Mouse (Mus musculus) forebrain, embryonic 11.5 days (tissue): Measurements from ENCODE around the gene 1700001J03Rik. TPM values are rescaled to one million over a fixed set of nuclear protein-coding genes. Genes with fewer than 3 reads are reported as not detected.
"Not testable (repeated sequence)": the region's sequence is repeated elsewhere in the genome, so short reads cannot be mapped to it uniquely, and the experiment has no call there.

Source experiments
- ATAC-seq: fragments of 200-750 bp; cut with Nextera tagmentation; replicated peaks from 2 replicates; pipeline ENCODE4 v1.8.0; 2017; ENCODE audit warnings: moderate TSS enrichment; ENCODE audit not compliant: low FRiP score
- DNase-seq: peaks from one replicate; pipeline ENCODE4 v3.0.0-alpha.2; 2017; ENCODE audit warnings: low spot score
- H3K27ac ChIP-seq: fragments of 300-500 bp; sonication (generic); 2 replicates; pipeline ENCODE4 v1.5.1; 2014; ENCODE audit warnings: low read depth, low read length
- H3K27me3 ChIP-seq: fragments of 300-500 bp; sonication (generic); 2 replicates; pipeline ENCODE4 v1.6.1; 2014; ENCODE audit warnings: mild to moderate bottlenecking, low read length, mixed read lengths; ENCODE audit not compliant: control insufficient read depth, insufficient read depth
- H3K36me3 ChIP-seq: fragments of 300-500 bp; sonication (generic); 2 replicates; pipeline ENCODE4 v1.6.1; 2014; ENCODE audit warnings: mild to moderate bottlenecking, low read length, moderate library complexity, mixed read lengths; ENCODE audit not compliant: control insufficient read depth, insufficient read depth
- H3K4me1 ChIP-seq: fragments of 300-500 bp; sonication (generic); replicated peaks from 2 replicates; pipeline ENCODE4 v1.6.1; 2014; ENCODE audit warnings: low read length, mixed read lengths; ENCODE audit not compliant: control insufficient read depth, insufficient read depth
- H3K4me2 ChIP-seq: fragments of 300-500 bp; sonication (generic); 2 replicates; pipeline ENCODE4 v1.6.1; 2014; ENCODE audit warnings: low read depth, mild to moderate bottlenecking, low read length, moderate library complexity, mixed read lengths; ENCODE audit not compliant: severe bottlenecking
- H3K4me3 ChIP-seq: fragments of 300-500 bp; sonication (generic); 2 replicates; pipeline ENCODE4 v1.5.1; 2014; ENCODE audit warnings: low read depth, low read length
- H3K9ac ChIP-seq: fragments of 300-500 bp; sonication (generic); 2 replicates; pipeline ENCODE4 v1.6.1; 2014; ENCODE audit warnings: low read length
- H3K9me3 ChIP-seq: fragments of 300-500 bp; sonication (generic); 2 replicates; pipeline ENCODE4 v1.6.1; 2016; ENCODE audit warnings: low read length, mixed read lengths; ENCODE audit not compliant: control insufficient read depth
- WGBS: fragments of 180-500 bp; shearing (Covaris S2); extraction: QIAGEN DNeasy Blood & Tissue Kit; methylation state at CpG from one replicate; pipeline ENCODE4 v1.1.7; 2014; 5-methylcytosine and 5-hydroxymethylcytosine counted together
- polyA plus RNA-seq: library from polyadenylated mRNA; unstranded; fragments of >200 nt; fragmentation: Nextera tagmentation; extraction: Ambion mirVana; gene quantifications from 2 replicates; pipeline ENCODE4 v1.2.1, GENCODE M21; 2014

Gene 1700001J03Rik
- 0.33 TPM in 1 of 2 replicates, not detected in the other for polyA plus RNA-seq

DNA sequence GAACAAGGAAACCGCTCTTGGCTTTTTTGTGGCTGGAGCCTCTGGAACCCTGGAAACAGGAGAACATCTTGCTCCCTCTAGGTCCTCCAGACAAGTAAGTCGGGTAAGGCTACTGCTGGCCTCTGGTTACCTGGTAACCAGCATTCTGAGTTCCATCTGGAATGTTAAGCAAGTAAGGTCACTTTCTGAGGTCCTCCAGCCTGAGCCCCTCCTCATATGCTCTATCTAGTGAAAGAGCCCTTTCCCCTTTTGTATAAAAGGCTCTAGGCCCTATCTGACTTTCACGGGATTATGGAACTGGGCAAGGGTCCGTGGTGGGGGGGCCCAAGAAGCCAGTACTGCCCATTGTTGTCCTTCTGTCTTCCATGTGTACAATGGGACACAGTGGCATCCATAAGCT lies at the start of gene 1700001J03Rik:
Gene 1700001J03Rik (minus strand): TSS at position 101 of the 400 bp plus-strand sequence.
- 81% methylated on average over 4 of the region's 4 CpGs for WGBS
- DNase-seq, H3K27me3 ChIP-seq: not testable (repeated sequence)

DNA sequence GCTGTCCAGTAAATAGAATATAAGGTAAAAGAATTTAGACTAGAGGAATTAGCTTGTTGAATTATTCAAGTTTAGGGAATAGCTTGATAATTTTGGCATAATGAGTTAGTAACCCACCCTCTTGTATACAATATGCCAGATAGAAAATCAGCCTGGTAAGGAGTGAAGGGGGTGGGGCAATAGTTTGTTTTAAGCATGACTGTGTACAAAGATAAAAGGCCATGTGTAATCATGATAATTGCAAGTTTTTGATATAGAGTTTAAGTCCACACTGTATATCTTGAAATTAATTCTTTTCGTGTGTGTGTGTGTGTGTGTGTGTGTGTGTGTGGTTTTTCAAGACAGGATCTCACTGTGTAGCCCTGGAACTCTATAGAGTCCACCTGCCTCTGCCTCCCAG lies 49.2 kb upstream of the 1700001J03Rik start:
- no peaks in the 10 kb centered on the region for H3K9me3 ChIP-seq

More for the DNA sequence above, at the start of gene 1700001J03Rik:
- H3K4me1 ChIP-seq, H3K9me3 ChIP-seq, H3K36me3 ChIP-seq, H3K27ac ChIP-seq, H3K4me2 ChIP-seq, ATAC-seq, H3K9ac ChIP-seq, H3K4me3 ChIP-seq: not testable (repeated sequence)

GRCm38 (mm10) chr5:146232816-146233215 lies 47.7 kb upstream of the 1700001J03Rik start:
- Histone ChIP-seq H3K4me2 (peak overlapping the region; percentile 48; the same call in 1 of the 2 replicates), H3K27me3 (no peaks in the 10 kb centered on the region), H3K4me3 (peak overlapping the region; percentile 83; the same call in 1 of the 2 replicates), H3K9me3 (no peaks in the 10 kb centered on the region), H3K4me1 (peaks cover 4% of the 10 kb centered on the region), H3K36me3 (no peaks in the 10 kb centered on the region), H3K9ac (no peak overlapping the region), H3K27ac (no peak overlapping the region)
- ATAC-seq (no peak), DNase-seq (no peak)
- 79% methylated on average over 11 of the region's 11 CpGs for WGBS

More for the DNA sequence above, 49.2 kb upstream of the 1700001J03Rik start:
- DNase-seq (no peak), ATAC-seq (no peak)
- H3K4me2 ChIP-seq = no peak overlapping the region
- no peaks in the 10 kb centered on the region for H3K36me3 ChIP-seq
- no peak overlapping the region for H3K9ac ChIP-seq
- H3K4me1 ChIP-seq = peaks cover 4% of the 10 kb centered on the region
- no peaks in the 10 kb centered on the region for H3K27me3 ChIP-seq
- whole genome bisulfite sequencing = 84% methylated on average over 1 of the region's 1 CpGs
- no peak overlapping the region for H3K27ac ChIP-seq
- no peak overlapping the region for H3K4me3 ChIP-seq

DNA sequence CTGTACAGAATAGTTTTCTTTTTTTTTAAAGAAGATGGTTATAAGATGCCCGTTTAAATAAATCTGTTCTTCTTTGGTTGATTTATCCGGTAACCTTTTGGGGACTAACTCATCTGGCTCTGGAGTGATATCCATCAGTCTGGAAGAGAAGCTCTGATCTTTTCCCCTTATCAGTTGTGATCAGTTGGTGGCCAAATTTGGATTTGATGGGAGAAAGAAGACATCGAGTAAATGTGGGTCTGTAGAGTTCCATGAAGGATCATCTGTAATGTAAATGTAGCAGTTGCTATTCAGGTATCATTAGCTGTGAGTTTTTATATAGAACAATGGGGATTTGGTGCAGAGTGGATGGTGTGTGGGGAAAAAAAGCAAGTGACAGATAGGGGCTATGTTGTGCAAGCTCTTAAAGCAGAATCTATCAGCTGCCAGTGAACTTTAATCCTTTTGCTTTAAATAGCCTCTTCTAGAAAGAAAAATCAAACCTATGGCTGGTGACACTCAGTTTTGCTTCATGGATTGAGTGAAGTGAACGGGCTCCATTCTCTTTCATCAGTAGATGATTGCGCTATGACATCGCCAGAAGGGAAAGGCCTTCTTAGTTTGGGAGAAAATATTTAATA lies 47.1 kb upstream of the 1700001J03Rik start:
- no peaks in the 10 kb centered on the region for H3K9me3 ChIP-seq
- peak overlapping the region; percentile 83 for H3K4me3 ChIP-seq
- peak overlapping the region; percentile 89 for H3K9ac ChIP-seq
- H3K4me1 ChIP-seq = peaks cover 4% of the 10 kb centered on the region
- no peak overlapping the region for H3K27ac ChIP-seq
- no peaks in the 10 kb centered on the region for H3K27me3 ChIP-seq
- DNase-seq (no peak), ATAC-seq (no peak)
- no peaks in the 10 kb centered on the region for H3K36me3 ChIP-seq
- H3K4me2 ChIP-seq = peak overlapping the region; percentile 48
- 41% methylated on average over 6 of the region's 6 CpGs for WGBS

DNA sequence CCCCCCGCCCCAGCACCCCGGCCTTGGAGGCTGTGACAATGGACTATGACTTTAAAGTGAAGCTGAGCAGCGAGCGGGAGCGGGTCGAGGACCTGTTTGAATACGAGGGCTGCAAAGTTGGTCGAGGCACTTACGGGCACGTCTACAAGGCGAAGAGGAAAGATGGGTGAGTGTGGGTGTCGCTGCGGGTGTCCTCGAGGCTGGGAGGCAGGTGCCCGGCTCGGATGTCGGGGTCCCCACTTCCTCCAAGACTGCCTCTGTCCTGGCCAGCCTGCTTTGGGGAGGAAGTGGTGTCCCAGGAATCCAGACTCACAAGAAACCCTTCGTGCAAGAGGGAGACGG lies 46.5 kb upstream of the 1700001J03Rik start:
- no peak; the same call in 1 of the 2 replicates for ATAC-seq
- Histone ChIP-seq H3K27ac (peak overlapping the region; percentile 96), H3K4me1 (peaks cover 4% of the 10 kb centered on the region), H3K9me3 (no peaks in the 10 kb centered on the region), H3K27me3 (no peaks in the 10 kb centered on the region), H3K4me2 (peak overlapping the region; percentile 48), H3K9ac (peak overlapping the region; percentile 89), H3K36me3 (no peaks in the 10 kb centered on the region), H3K4me3 (peak overlapping the region; percentile 83)
- WGBS = under 1% methylated on average over 19 of the region's 19 CpGs
- peak; percentile 64 for DNase-seq

GRCm38 (mm10) chr5:146230864-146231654 lies 46.0 kb upstream of the 1700001J03Rik start, which contains the start of gene Cdk8:
Gene Cdk8, plus strand, starts transcription at chr5:146231230.
- WGBS = under 1% methylated on average over 75 of the region's 102 CpGs
- peak; percentile 89 for ATAC-seq

DNA sequence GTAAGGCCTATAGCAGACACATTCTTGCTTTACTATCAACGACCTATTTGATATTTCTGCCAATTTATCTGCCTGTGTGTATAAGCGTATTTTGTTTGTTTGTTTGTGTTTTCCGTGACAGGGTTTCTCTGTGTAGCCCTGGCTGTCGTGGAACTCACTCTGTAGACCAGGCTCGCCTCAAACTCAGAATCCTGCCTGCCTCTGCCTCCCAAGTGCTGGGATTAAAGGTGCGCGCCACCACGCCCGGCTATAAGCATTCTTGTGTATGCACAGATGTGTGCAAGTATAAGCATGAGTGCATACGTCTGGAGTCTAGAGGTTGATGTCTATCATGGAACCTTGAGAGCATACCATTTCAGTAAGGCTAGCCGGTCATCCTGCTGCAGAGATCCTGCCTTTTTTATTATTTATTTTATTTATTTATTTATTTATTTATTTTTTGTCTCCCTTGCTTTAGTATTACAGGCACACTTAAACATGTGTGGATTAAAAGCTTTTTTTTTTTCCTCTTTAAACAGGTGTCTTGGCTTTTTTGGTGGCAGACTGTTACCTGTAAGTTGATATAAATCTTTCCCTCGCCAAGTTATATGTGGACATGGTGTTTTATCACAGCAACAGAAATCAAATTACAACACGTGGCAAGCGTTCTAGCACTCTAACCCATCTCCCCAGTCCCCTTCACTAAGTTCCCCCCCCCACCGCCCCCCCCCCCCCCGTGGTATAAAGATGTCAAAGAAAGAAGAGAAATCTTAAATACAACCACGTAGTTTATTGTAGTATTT lies 45.0 kb upstream of the 1700001J03Rik start:
- ATAC-seq = peak; percentile 4; the same call in 1 of the 2 replicates
- Histone ChIP-seq H3K27ac (peak overlapping the region; percentile 96; the same call in 1 of the 2 replicates), H3K36me3 (no peaks in the 10 kb centered on the region), H3K27me3 (no peaks in the 10 kb centered on the region), H3K9ac (peak overlapping the region; percentile 89), H3K9me3 (no peaks in the 10 kb centered on the region), H3K4me2 (peak overlapping the region; percentile 48), H3K4me1 (peaks cover 4% of the 10 kb centered on the region), H3K4me3 (peak overlapping the region; percentile 83)
- no peak for DNase-seq
- WGBS = 57% methylated on average over 17 of the region's 17 CpGs

More at GRCm38 (mm10) chr5:146230864-146231654, 46.0 kb upstream of the 1700001J03Rik start, which contains the start of gene Cdk8:
- H3K4me2 ChIP-seq = peak within 1 kb of the TSS; percentile 48
- DNase-seq = peak; percentile 95
- H3K27me3 ChIP-seq = no peaks in the 10 kb centered on the region
- peak within 1 kb of the TSS; percentile 96 for H3K27ac ChIP-seq
- no peaks in the 10 kb centered on the region for H3K9me3 ChIP-seq
- peak within 1 kb of the TSS; percentile 83 for H3K4me3 ChIP-seq
- H3K4me1 ChIP-seq = peaks cover 4% of the 10 kb centered on the region
- no peaks in the 10 kb centered on the region for H3K36me3 ChIP-seq
- H3K9ac ChIP-seq = peak within 1 kb of the TSS; percentile 89

DNA sequence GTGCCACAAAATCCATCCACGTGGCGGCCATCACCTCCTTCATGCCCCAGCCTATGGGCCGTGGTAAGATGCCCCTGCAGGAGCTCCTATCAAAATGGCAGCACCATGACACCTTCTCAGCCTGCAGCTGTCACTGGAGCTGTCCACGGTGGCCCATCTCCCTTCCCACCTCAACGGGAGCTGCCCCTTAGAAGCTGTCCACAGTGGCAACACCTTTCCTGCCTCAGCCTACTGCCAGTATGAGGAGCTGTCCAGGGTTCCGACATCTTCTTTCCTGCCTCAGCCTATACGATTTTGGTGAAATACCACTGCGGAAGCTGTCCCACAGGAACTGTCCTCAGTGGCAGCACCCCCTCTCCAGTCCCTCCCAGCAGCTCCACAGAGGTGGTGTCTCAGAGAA lies 42.4 kb upstream of the 1700001J03Rik start:
- ATAC-seq = no peak

More for the DNA sequence above, 42.4 kb upstream of the 1700001J03Rik start:
- Histone ChIP-seq H3K4me2 (no peak overlapping the region), H3K36me3 (no peaks in the 10 kb centered on the region), H3K9me3 (no peaks in the 10 kb centered on the region), H3K9ac (no peak overlapping the region; the same call in 1 of the 2 replicates), H3K4me1 (no peaks in the 10 kb centered on the region), H3K27ac (no peak overlapping the region), H3K4me3 (no peak overlapping the region), H3K27me3 (no peaks in the 10 kb centered on the region)
- DNase-seq = no peak
- WGBS = 91% methylated on average over 8 of the region's 8 CpGs
